9 mouse cellular contexts compared by ENCODE assay signal in genomic region chrX:157547082-157547481, GRCm38 (mm10). TPM values are rescaled to one million over a fixed set of nuclear protein-coding genes. Genes with fewer than 3 reads are reported as not detected.
A peak's percentile ranks its signal among the peaks of the same experiment; 100 is the strongest.
DNase-seq lines count a peak whose midpoint lies in the region; ATAC-seq and TF ChIP-seq lines count a peak whose summit lies in the region.
"Had no signal": no experiment of that assay in that cellular context is flagged by ENCODE, and none has a peak within 500 bp of the region (broad histone marks: within the 10 kb centered on the region; RNA-seq: fewer than 3 reads in every experiment).

No protein-coding gene starts in this region.

- H3K4me3 ChIP-seq in ES-E14 (ENCODE audit: insufficient read depth in 1 of 2, low read depth in 1 of 2, low read length in 2 of 2, poor library complexity in 1 of 2, severe bottlenecking in 1 of 2), result no peak overlapping the region
- no peak overlapping the region for H3K4me3 ChIP-seq in embryonic facial prominence, embryonic 10.5 days
- no peak overlapping the region for H3K4me3 ChIP-seq in kidney, embryonic 14.5 days (ENCODE audit: low read length)

- ATAC-seq in kidney, embryonic 14.5 days (ENCODE audit: low FRiP score, low TSS enrichment), result 0 out of 2 replicates have a peak, but pooled peaks have one; percentile 35
- no peak for ATAC-seq in megakaryocyte-erythroid progenitor cell, adult 5-6 weeks (replicated peaks; ENCODE audit: low FRiP score, low TSS enrichment, poor library complexity, severe bottlenecking)
- no peak for ATAC-seq in granulocyte monocyte progenitor cell, adult 5-6 weeks (replicated peaks; ENCODE audit: poor library complexity, severe bottlenecking)

- peaks cover 0 to 1% of the 10 kb centered on the region in 2 experiments; a peak in 1 of 4 replicates for H3K4me1 ChIP-seq in ES-E14 (ENCODE audit: control insufficient read depth in 2 of 2, insufficient read depth in 2 of 2, low read length in 2 of 2, poor library complexity in 1 of 2)
- H3K4me1 ChIP-seq in embryonic facial prominence, embryonic 10.5 days, result 0 out of 2 replicates have a peak, but pooled peaks cover 5% of the 10 kb centered on the region
- H3K4me1 ChIP-seq in kidney, embryonic 14.5 days (ENCODE audit: control insufficient read depth, insufficient read depth, low read length), result no peaks in the 10 kb centered on the region

- DNase-seq in ES-E14 (ENCODE audit: low read depth, low spot score), result peak; percentile 40
- DNase-seq in embryonic facial prominence, embryonic 10.5 days (ENCODE audit: low spot score), result peak; percentile 24
- peak; percentile 42 for DNase-seq in mesoderm, embryonic 11.5 days (ENCODE audit: low read depth, low spot score)
- DNase-seq in cerebellum, adult 9-10 months, result no peak
- no peak for DNase-seq in frontal cortex, postnatal 25 days (ENCODE audit: low spot score in 2 of 2)

- H3K27ac ChIP-seq in ES-E14 (ENCODE audit: insufficient read depth, low read depth, low read length, poor library complexity, severe bottlenecking), result no peak overlapping the region
- H3K27ac ChIP-seq in embryonic facial prominence, embryonic 10.5 days (replicated peaks), result no peak overlapping the region
- no peak overlapping the region for H3K27ac ChIP-seq in kidney, embryonic 14.5 days (ENCODE audit: low read depth, low read length)

- H3K27me3 ChIP-seq in embryonic facial prominence, embryonic 10.5 days (replicated peaks; ENCODE audit: low read depth, poor library complexity, severe bottlenecking), result no peaks in the 10 kb centered on the region
- H3K27me3 ChIP-seq in kidney, embryonic 14.5 days (ENCODE audit: control insufficient read depth, insufficient read depth, low read length), result no peaks in the 10 kb centered on the region

- H3K36me3 ChIP-seq in ES-E14 (ENCODE audit: control insufficient read depth, insufficient read depth, low read length, poor library complexity, severe bottlenecking), result no peaks in the 10 kb centered on the region; the same call in 1 of the 2 replicates
- peaks cover 3% of the 10 kb centered on the region; the same call in 1 of the 2 replicates for H3K36me3 ChIP-seq in embryonic facial prominence, embryonic 10.5 days (replicated peaks)
- H3K36me3 ChIP-seq in kidney, embryonic 14.5 days (ENCODE audit: control insufficient read depth, insufficient read depth, low read length), result no peaks in the 10 kb centered on the region; the same call in 1 of the 2 replicates

- no peak overlapping the region for H3K9ac ChIP-seq in ES-E14 (ENCODE audit: insufficient read depth, low read depth, low read length, poor library complexity, severe bottlenecking)
- H3K9ac ChIP-seq in kidney, embryonic 14.5 days (ENCODE audit: low read depth, low read length), result no peak overlapping the region

- in situ Hi-C loops in ES-E14 (cut with MboI; ENCODE audit: low sequenced_read_pairs in 2 of 2, unreplicated experiment in 2 of 2), result no loop called here

- WGBS in embryonic facial prominence, embryonic 10.5 days, result 24% methylated on average over 3 of the region's 3 CpGs
- 41% methylated on average over 3 of the region's 3 CpGs for WGBS in kidney, embryonic 14.5 days

- H3K4me2 ChIP-seq in kidney, embryonic 14.5 days (replicated peaks; ENCODE audit: low read depth, low read length), result no peak overlapping the region

- no peaks in the 10 kb centered on the region for H3K9me3 ChIP-seq in ES-E14 (ENCODE audit: control insufficient read depth, insufficient read depth, low read depth, low read length)
- no peaks in the 10 kb centered on the region for H3K9me3 ChIP-seq in embryonic facial prominence, embryonic 10.5 days
- no peaks in the 10 kb centered on the region for H3K9me3 ChIP-seq in kidney, embryonic 14.5 days (ENCODE audit: control insufficient read depth, low read length)

TF ChIP-seq in ES-E14, 5 proteins besides CTCF, POLR2A, EP300 and RAD21:
- TF ChIP-seq ZNF384 (IDR thresholded peaks at IDR 0.05; ENCODE audit: low read depth, low read length) (no peak), CHD2 (IDR thresholded peaks at IDR 0.05; ENCODE audit: low read depth, low read length) (peak; percentile 28; the same call in 1 of the 2 replicates)

RNA-seq across cellular contexts. Expression of gene Yy2, which starts 21.7 kb away (rescaled TPM):
- 9.4 and 10.1 TPM in 2 replicates for total RNA-seq in ES-E14 (2012; rRNA removed)
- 5.8 and 6.4 TPM in 2 replicates for polyA plus RNA-seq in embryonic facial prominence, embryonic 10.5 days (2016; fragmentation: Nextera tagmentation; extraction: Ambion mirVana)
- polyA plus RNA-seq in kidney, embryonic 14.5 days (2014; fragmentation: Nextera tagmentation; extraction: Ambion mirVana), result 4.0 and 6.6 TPM in 2 replicates
- total RNA-seq in megakaryocyte-erythroid progenitor cell, adult 5-6 weeks (2014; fragmentation: Nextera tagmentation), result 7.1 TPM in 1 of 2 replicates, not detected in the other
- total RNA-seq in megakaryocyte-erythroid progenitor cell, adult 5-6 weeks (2017), result 1.9 and 5.2 TPM in 2 replicates
- 3.8 and 6.2 TPM in 2 replicates for total RNA-seq in granulocyte monocyte progenitor cell, adult 5-6 weeks (2014; fragmentation: Nextera tagmentation)
- total RNA-seq in granulocyte monocyte progenitor cell, adult 5-6 weeks (2017), result 1.5 and 4.5 TPM in 2 replicates
- polyA plus RNA-seq: cortical plate, adult 2 months had no signal

RNA-seq across cellular contexts. Expression of gene Mbtps2, which starts 51.4 kb away (rescaled TPM):
- 17.6 and 23.4 TPM in 2 replicates for total RNA-seq in ES-E14 (2012; rRNA removed)
- 27.8 and 28.6 TPM in 2 replicates for polyA plus RNA-seq in embryonic facial prominence, embryonic 10.5 days (2016; fragmentation: Nextera tagmentation; extraction: Ambion mirVana)
- polyA plus RNA-seq in kidney, embryonic 14.5 days (2014; fragmentation: Nextera tagmentation; extraction: Ambion mirVana), result 17.1 and 28.5 TPM in 2 replicates
- total RNA-seq in megakaryocyte-erythroid progenitor cell, adult 5-6 weeks (2014; fragmentation: Nextera tagmentation), result 16.1 and 19.5 TPM in 2 replicates
- total RNA-seq in megakaryocyte-erythroid progenitor cell, adult 5-6 weeks (2017), result 9.6 and 11.6 TPM in 2 replicates
- total RNA-seq in granulocyte monocyte progenitor cell, adult 5-6 weeks (2014; fragmentation: Nextera tagmentation), result 24.0 and 28.6 TPM in 2 replicates
- 16.3 and 16.9 TPM in 2 replicates for total RNA-seq in granulocyte monocyte progenitor cell, adult 5-6 weeks (2017)

RNA-seq across cellular contexts. Expression of gene Sms, which starts 55.0 kb away (rescaled TPM):
- total RNA-seq in ES-E14 (2012; rRNA removed), result 82.0 and 90.8 TPM in 2 replicates
- 91.8 and 92.7 TPM in 2 replicates for polyA plus RNA-seq in embryonic facial prominence, embryonic 10.5 days (2016; fragmentation: Nextera tagmentation; extraction: Ambion mirVana)
- 77.7 and 80.9 TPM in 2 replicates for polyA plus RNA-seq in kidney, embryonic 14.5 days (2014; fragmentation: Nextera tagmentation; extraction: Ambion mirVana)
- 41.1 and 47.1 TPM in 2 replicates for total RNA-seq in megakaryocyte-erythroid progenitor cell, adult 5-6 weeks (2014; fragmentation: Nextera tagmentation)
- total RNA-seq in megakaryocyte-erythroid progenitor cell, adult 5-6 weeks (2017), result 73.1 and 98.1 TPM in 2 replicates
- 53.8 and 60.7 TPM in 2 replicates for total RNA-seq in granulocyte monocyte progenitor cell, adult 5-6 weeks (2014; fragmentation: Nextera tagmentation)
- 84.7 and 118 TPM in 2 replicates for total RNA-seq in granulocyte monocyte progenitor cell, adult 5-6 weeks (2017)

Comparison
In these comparisons a context has a peak if more than half of its experiments do, and no peak if none do; other contexts are left out.
1. DNase-seq: peak in ES-E14 (single experiment), embryonic facial prominence, embryonic 10.5 days (single experiment) and mesoderm, embryonic 11.5 days (single experiment); none in cerebellum, adult 9-10 months (single experiment) and frontal cortex, postnatal 25 days (0 of 2).